Mouse (Mus musculus) hindbrain, postnatal 0 days (tissue): Measurements from ENCODE around the gene Idua. TPM values are rescaled to one million over a fixed set of nuclear protein-coding genes. Genes with fewer than 3 reads are reported as not detected.
A peak's percentile ranks its signal among the peaks of the same experiment; 100 is the strongest.

Experiments used
- ATAC-seq: fragments of 200-750 bp; cut with Nextera tagmentation; 2 replicates; pipeline ENCODE4 v1.8.0; 2017; ENCODE audit warnings: mild to moderate bottlenecking, moderate TSS enrichment, moderate library complexity
- DNase-seq: peaks from one replicate; pipeline ENCODE4 v3.0.0-alpha.2; 2015; ENCODE audit warnings: low spot score
- H3K27ac ChIP-seq: fragments of 300-500 bp; sonication (generic); 2 replicates; pipeline ENCODE4 v1.5.1; 2014; ENCODE audit warnings: mild to moderate bottlenecking
- H3K27me3 ChIP-seq: fragments of 300-500 bp; sonication (generic); 2 replicates; pipeline ENCODE4 v1.6.1; 2014; ENCODE audit warnings: low read length, mixed read lengths; ENCODE audit not compliant: insufficient read depth
- H3K36me3 ChIP-seq: fragments of 300-500 bp; sonication (generic); 2 replicates; pipeline ENCODE4 v1.6.1; 2014; ENCODE audit warnings: low read length, mixed read lengths; ENCODE audit not compliant: insufficient read depth
- H3K4me1 ChIP-seq: fragments of 300-500 bp; sonication (generic); 2 replicates; pipeline ENCODE4 v1.6.1; 2014; ENCODE audit warnings: antibody characterized with exemption, low read length, mixed read lengths; ENCODE audit not compliant: insufficient read depth
- H3K4me2 ChIP-seq: fragments of 300-500 bp; sonication (generic); 2 replicates; pipeline ENCODE4 v1.6.1; 2014; ENCODE audit warnings: low read depth, mild to moderate bottlenecking, low read length, moderate library complexity, mixed read lengths
- H3K4me3 ChIP-seq: fragments of 300-500 bp; sonication (generic); 2 replicates; pipeline ENCODE4 v1.5.1; 2014; ENCODE audit warnings: low read length
- H3K9ac ChIP-seq: fragments of 300-500 bp; sonication (generic); replicated peaks from 2 replicates; pipeline ENCODE4 v1.6.1; 2014; ENCODE audit warnings: mild to moderate bottlenecking, low read length, moderate library complexity, mixed read lengths
- H3K9me3 ChIP-seq: fragments of 300-500 bp; sonication (generic); 2 replicates; pipeline ENCODE4 v1.6.1; 2016; ENCODE audit warnings: low read length, mixed read lengths
- CTCF ChIP-seq: IDR thresholded peaks from 2 replicates; pipeline ENCODE4 v1.5.1; 2016; ENCODE audit warnings: antibody characterized with exemption, control low read depth, low read depth
- WGBS: fragments of 180-500 bp; shearing (Covaris S2); extraction: QIAGEN DNeasy Blood & Tissue Kit; methylation state at CpG from one replicate; pipeline ENCODE4 v1.1.7; 2014; 5-methylcytosine and 5-hydroxymethylcytosine counted together
- polyA plus RNA-seq: library from polyadenylated mRNA; unstranded; fragments of >200 nt; fragmentation: Nextera tagmentation; extraction: Ambion mirVana; gene quantifications from 2 replicates; pipeline ENCODE4 v1.2.1, GENCODE M21; 2015
- total RNA-seq: library from RNA; depleted of rRNA; stranded (reverse); fragments of >200 nt; gene quantifications from 2 replicates; pipeline ENCODE4 v1.2.3, GENCODE M21; 2014

The Idua gene
- total and polyA plus RNA-seq, 2 experiments from 2014 or later, result 8.2 to 11.4 TPM

GRCm38 (mm10) chr5:108660632-108661268 lies 619 bp downstream of the Idua start:
- no peak for TF ChIP-seq CTCF
- 15% methylated on average over 36 of the region's 36 CpGs for whole genome bisulfite sequencing
- Histone ChIP-seq H3K27me3 (no peaks in the 10 kb centered on the region), H3K9me3 (no peaks in the 10 kb centered on the region), H3K4me2 (peak overlapping the region; percentile 75), H3K27ac (peak overlapping the region; percentile 67; the same call in 1 of the 2 replicates), H3K36me3 (peaks cover 16% of the 10 kb centered on the region), H3K9ac (peak overlapping the region; percentile 92), H3K4me1 (peaks cover 9% of the 10 kb centered on the region), H3K4me3 (peak overlapping the region; percentile 87)
- DNase-seq (peak; percentile 94), ATAC-seq (peak; percentile 98)

DNA sequence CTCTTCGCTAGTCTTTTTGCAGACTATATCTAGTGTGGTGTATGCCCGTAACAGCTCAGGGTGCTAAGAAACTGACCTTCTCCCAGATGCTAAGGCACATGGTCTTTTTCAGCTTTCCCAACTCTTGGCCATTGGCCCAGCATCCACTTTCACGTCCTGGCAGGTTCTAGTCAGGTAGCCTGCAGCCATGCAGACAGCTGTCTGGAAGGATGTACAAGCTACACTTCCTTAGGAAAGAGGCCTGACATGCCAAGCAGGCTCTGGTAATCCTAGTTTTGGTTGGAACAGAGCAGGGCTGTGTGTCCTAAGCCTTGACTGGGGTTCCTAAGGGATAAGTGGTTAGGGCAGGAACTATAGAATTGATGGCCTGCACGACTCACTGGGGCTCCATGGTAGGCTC lies 2.6 kb downstream of the Idua start:
- H3K9ac ChIP-seq, result no peak overlapping the region
- no peak overlapping the region for H3K4me2 ChIP-seq
- no peak overlapping the region for H3K27ac ChIP-seq
- H3K9me3 ChIP-seq, result no peaks in the 10 kb centered on the region
- TF ChIP-seq CTCF, result no peak
- no peak overlapping the region for H3K4me3 ChIP-seq
- H3K27me3 ChIP-seq, result no peaks in the 10 kb centered on the region
- DNase-seq (no peak), ATAC-seq (no peak)
- peaks cover under 1% of the 10 kb centered on the region; the same call in 1 of the 2 replicates for H3K36me3 ChIP-seq
- 88% methylated on average over 4 of the region's 4 CpGs for WGBS
- H3K4me1 ChIP-seq, result peaks cover 9% of the 10 kb centered on the region

GRCm38 (mm10) chr5:108665066-108665465 lies 4.9 kb downstream of the Idua start:
- ATAC-seq (no peak), DNase-seq (no peak)
- no peaks in the 10 kb centered on the region for H3K9me3 ChIP-seq
- no peak overlapping the region for H3K4me2 ChIP-seq
- no peaks in the 10 kb centered on the region for H3K27me3 ChIP-seq
- no peak overlapping the region for H3K9ac ChIP-seq
- no peak for TF ChIP-seq CTCF
- 48% methylated on average over 3 of the region's 3 CpGs for WGBS
- no peak overlapping the region for H3K4me3 ChIP-seq
- H3K4me1 ChIP-seq, result peaks cover 1% of the 10 kb centered on the region
- H3K27ac ChIP-seq, result no peak overlapping the region
- no peaks in the 10 kb centered on the region for H3K36me3 ChIP-seq

DNA sequence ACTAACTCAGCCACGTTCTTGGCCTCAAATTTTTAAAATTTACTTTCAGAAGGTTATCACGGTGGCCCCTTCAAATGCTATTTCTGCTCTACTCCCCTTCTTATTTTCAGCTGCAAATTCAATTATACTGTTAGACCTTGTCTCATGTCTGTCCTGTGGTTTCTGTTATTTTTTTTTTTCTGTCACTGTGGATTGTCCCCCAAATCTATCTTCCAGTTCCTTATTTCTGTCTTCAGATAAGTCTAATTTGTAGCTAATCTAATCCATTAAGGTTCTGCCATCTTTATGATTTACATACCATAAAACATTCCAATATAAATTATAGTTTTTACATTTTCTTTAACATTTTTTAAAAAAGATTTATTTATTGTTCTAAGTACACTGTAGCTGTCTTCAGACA lies 7.2 kb downstream of the Idua start:
- Histone ChIP-seq H3K4me2 (no peak overlapping the region), H3K27ac (no peak overlapping the region), H3K9ac (no peak overlapping the region), H3K36me3 (peaks cover 4% of the 10 kb centered on the region; the same call in 1 of the 2 replicates), H3K4me1 (no peaks in the 10 kb centered on the region; the same call in 1 of the 2 replicates), H3K9me3 (no peaks in the 10 kb centered on the region), H3K27me3 (no peaks in the 10 kb centered on the region), H3K4me3 (no peak overlapping the region)
- WGBS, result 89% methylated on average over 2 of the region's 2 CpGs
- TF ChIP-seq CTCF, result no peak
- no peak for DNase-seq
- ATAC-seq, result no peak

- 7% methylated on average over 3 of the region's 3 CpGs for WGBS
- Histone ChIP-seq H3K4me2 (peak overlapping the region; percentile 77), H3K36me3 (peaks cover 6% of the 10 kb centered on the region), H3K4me1 (no peaks in the 10 kb centered on the region; the same call in 1 of the 2 replicates), H3K9me3 (no peaks in the 10 kb centered on the region), H3K27me3 (no peaks in the 10 kb centered on the region), H3K4me3 (peak overlapping the region; percentile 55), H3K9ac (peak overlapping the region; percentile 64), H3K27ac (peak overlapping the region; percentile 85; the same call in 1 of the 2 replicates)
- DNase-seq (no peak), ATAC-seq (no peak; the same call in 1 of the 2 replicates)
- TF ChIP-seq CTCF, result no peak
Observed at GRCm38 (mm10) chr5:108668387-108668932, 8.3 kb downstream of the Idua start.

- Histone ChIP-seq H3K36me3 (peaks cover 6% of the 10 kb centered on the region), H3K27ac (peak within 1 kb of the TSS; percentile 85), H3K9me3 (no peaks in the 10 kb centered on the region), H3K4me3 (peak within 1 kb of the TSS; percentile 55), H3K9ac (peak within 1 kb of the TSS; percentile 64), H3K27me3 (no peaks in the 10 kb centered on the region), H3K4me1 (no peaks in the 10 kb centered on the region; the same call in 1 of the 2 replicates), H3K4me2 (peak within 1 kb of the TSS; percentile 77)
- peak; percentile 81 for TF ChIP-seq CTCF
- ATAC-seq, result peak; percentile 91
- WGBS, result 5% methylated on average over 43 of the region's 43 CpGs
- peak; percentile 91 for DNase-seq
Observed at GRCm38 (mm10) chr5:108668977-108669936, 9.1 kb downstream of the Idua start, which contains the start of gene Dgkq. Gene Dgkq, minus strand, starts transcription at chr5:108669672.
